Mouse (Mus musculus) MEL (cell line): ENCODE data around the gene Vmn1r53. TPM values are rescaled to one million over a fixed set of nuclear protein-coding genes. Genes with fewer than 3 reads are reported as not detected.
"Not testable (repeated sequence)": the region's sequence is repeated elsewhere in the genome, so short reads cannot be mapped to it uniquely, and the experiment has no call there.

Experiments used
- DNase-seq: peaks from one replicate; pipeline ENCODE4 v3.0.0; 2011; ENCODE audit warnings: low read depth, low spot score
- H3K27ac ChIP-seq: 2 replicates; pipeline ENCODE4 v1.5.1; 2012; ENCODE audit warnings: low read depth, mild to moderate bottlenecking, control low read depth, low read length, moderate library complexity; ENCODE audit not compliant: control insufficient read depth
- H3K27me3 ChIP-seq, 2 experiments: fragments of 150-350 bp in 1 of 2; sonication (generic) in 1 of 2; 2 replicates each; pipeline ENCODE4 v1.6.1; 2012; ENCODE audit warnings: low read length in 2 of 2, mild to moderate bottlenecking in 2 of 2, improper control_type of control experiment in 1 of 2, moderate library complexity in 1 of 2; ENCODE audit not compliant: insufficient read depth in 2 of 2, control insufficient read depth in 1 of 2
- H3K36me3 ChIP-seq, 2 experiments: 2 replicates each; pipeline ENCODE4 v1.6.1; 2012 to 2014; ENCODE audit warnings: low read length in 2 of 2, improper control_type of control experiment in 1 of 2, inconsistent platforms in 1 of 2, mild to moderate bottlenecking in 1 of 2; ENCODE audit not compliant: insufficient read depth in 2 of 2, control insufficient read depth in 1 of 2
- H3K4me1 ChIP-seq, 2 experiments: fragments of 150-350 bp in 1 of 2; sonication (generic) in 1 of 2; 2 replicates each; pipeline ENCODE4 v1.6.1; 2012; ENCODE audit warnings: low read length in 2 of 2, improper control_type of control experiment in 1 of 2, mild to moderate bottlenecking in 1 of 2; ENCODE audit not compliant: insufficient read depth in 2 of 2, control insufficient read depth in 1 of 2
- H3K4me3 ChIP-seq, 2 experiments: fragments of 150-350 bp in 1 of 2; sonication (generic) in 1 of 2; 2 replicates each; pipeline ENCODE4 v1.5.1; 2012; ENCODE audit warnings: low read depth in 2 of 2, low read length in 2 of 2, mild to moderate bottlenecking in 2 of 2, moderate library complexity in 2 of 2, control low read depth in 1 of 2, improper control_type of control experiment in 1 of 2; ENCODE audit not compliant: control insufficient read depth in 1 of 2, insufficient read depth in 1 of 2
- H3K79me2 ChIP-seq: 2 replicates; pipeline ENCODE4 v1.6.1; 2012; ENCODE audit warnings: mild to moderate bottlenecking, low read length, moderate library complexity; ENCODE audit not compliant: control insufficient read depth, poor library complexity, insufficient read depth
- H3K9ac ChIP-seq: 2 replicates; pipeline ENCODE4 v1.6.1; 2012; ENCODE audit warnings: low read depth, mild to moderate bottlenecking, control low read depth, low read length, moderate library complexity; ENCODE audit not compliant: control insufficient read depth, poor library complexity, severe bottlenecking
- H3K9me3 ChIP-seq: fragments of 150-350 bp; sonication (generic); replicated peaks from 2 replicates; pipeline ENCODE4 v1.6.1; 2012; ENCODE audit warnings: mild to moderate bottlenecking, low read length, improper control_type of control experiment, moderate library complexity; ENCODE audit not compliant: insufficient read depth
- CHD2 ChIP-seq: IDR thresholded peaks from 2 replicates; pipeline ENCODE4 v1.6.1; 2011; ENCODE audit warnings: low read length, improper control_type of control experiment
- E2F4 ChIP-seq: IDR thresholded peaks from 2 replicates; pipeline ENCODE4 v1.6.1; 2011; ENCODE audit warnings: low read depth, low read length, improper control_type of control experiment, borderline replicate concordance
- ELF1 ChIP-seq: IDR thresholded peaks from 2 replicates; pipeline ENCODE4 v1.6.1; 2014; ENCODE audit warnings: low read depth, mild to moderate bottlenecking, inconsistent platforms, low read length, improper control_type of control experiment, moderate library complexity
- ETS1 ChIP-seq: IDR thresholded peaks from 2 replicates; pipeline ENCODE4 v1.6.1; 2012; ENCODE audit warnings: low read depth, mild to moderate bottlenecking, inconsistent platforms, low read length, improper control_type of control experiment, moderate library complexity
- GABPA ChIP-seq: IDR thresholded peaks from 2 replicates; pipeline ENCODE4 v1.6.1; 2012; ENCODE audit warnings: low read depth, mild to moderate bottlenecking, inconsistent platforms, low read length, improper control_type of control experiment, moderate library complexity
- JUND ChIP-seq: IDR thresholded peaks from 2 replicates; pipeline ENCODE4 v1.6.1; 2011; ENCODE audit warnings: low read depth, mild to moderate bottlenecking, improper control_type of control experiment, low read length
- MAX ChIP-seq: IDR thresholded peaks from 2 replicates; pipeline ENCODE4 v1.6.1; 2011; ENCODE audit warnings: low read length, improper control_type of control experiment
- MAZ ChIP-seq: IDR thresholded peaks from 2 replicates; pipeline ENCODE4 v1.6.1; 2012; ENCODE audit warnings: low read depth, mild to moderate bottlenecking, inconsistent platforms, low read length, improper control_type of control experiment
- POLR2AphosphoS5 ChIP-seq: IDR thresholded peaks from 2 replicates; pipeline ENCODE4 v1.6.1; 2012; ENCODE audit warnings: low read depth, borderline replicate concordance, mild to moderate bottlenecking, inconsistent platforms, low read length, moderate library complexity, mixed read lengths
- RCOR1 ChIP-seq: IDR thresholded peaks from 2 replicates; pipeline ENCODE4 v1.6.1; 2012; ENCODE audit warnings: low read depth, mild to moderate bottlenecking, inconsistent platforms, low read length, improper control_type of control experiment
- SIN3A ChIP-seq: IDR thresholded peaks from 2 replicates; pipeline ENCODE4 v1.6.1; 2012; ENCODE audit warnings: low read length, improper control_type of control experiment, inconsistent platforms
- SMC3 ChIP-seq: IDR thresholded peaks from 2 replicates; pipeline ENCODE4 v1.6.1; 2011; ENCODE audit warnings: low read depth, low read length, improper control_type of control experiment
- TAL1 ChIP-seq: IDR thresholded peaks from 2 replicates; pipeline ENCODE4 v1.6.1; 2012; ENCODE audit warnings: mild to moderate bottlenecking, inconsistent platforms, low read length, moderate library complexity, mixed read lengths
- TBP ChIP-seq: IDR thresholded peaks from 2 replicates; pipeline ENCODE4 v1.8.0; 2011; ENCODE audit warnings: low read depth, low read length, improper control_type of control experiment
- UBTF ChIP-seq: IDR thresholded peaks from 2 replicates; pipeline ENCODE4 v1.6.1; 2012; ENCODE audit warnings: low read depth, mild to moderate bottlenecking, inconsistent platforms, low read length, improper control_type of control experiment, moderate library complexity, borderline replicate concordance; ENCODE audit not compliant: insufficient read depth
- USF2 ChIP-seq, 2 experiments: IDR thresholded peaks; 2 replicates each; pipeline ENCODE4 v1.6.1; 2011 to 2012; ENCODE audit warnings: improper control_type of control experiment in 2 of 2, low read length in 2 of 2, borderline replicate concordance in 1 of 2, inconsistent platforms in 1 of 2, low read depth in 1 of 2, mild to moderate bottlenecking in 1 of 2; ENCODE audit not compliant: insufficient read depth in 1 of 2
- ZMIZ1 ChIP-seq: IDR thresholded peaks from 2 replicates; pipeline ENCODE4 v1.6.1; 2012; ENCODE audit warnings: low read depth, mild to moderate bottlenecking, inconsistent platforms, low read length, improper control_type of control experiment, moderate library complexity
- ZNF384 ChIP-seq: IDR thresholded peaks from 2 replicates; pipeline ENCODE4 v1.6.1; 2012; ENCODE audit warnings: low read depth, mild to moderate bottlenecking, inconsistent platforms, low read length, improper control_type of control experiment
- polyA plus RNA-seq, 2 experiments: library from polyadenylated mRNA; stranded (reverse) in 1 of 2; unstranded in 1 of 2; fragments of >175 nt in 1 of 2; fragments of >200 nt in 1 of 2; gene quantifications; 2 replicates each; pipeline versions ENCODE4 v1.2.1 to v1.2.4; 2012; ENCODE audit warnings: low replicate concordance in 2 of 2, low read depth in 1 of 2; ENCODE audit not compliant: insufficient read length in 2 of 2, insufficient read depth in 1 of 2, missing spikeins in 1 of 2
- total RNA-seq: library from RNA; depleted of rRNA; stranded (reverse); fragments of 300-350 nt; gene quantifications from 2 replicates; pipeline ENCODE4 v1.2.3, GENCODE M21; 2012

The Vmn1r53 gene
- total and polyA plus RNA-seq, 3 experiments: not detected

DNA sequence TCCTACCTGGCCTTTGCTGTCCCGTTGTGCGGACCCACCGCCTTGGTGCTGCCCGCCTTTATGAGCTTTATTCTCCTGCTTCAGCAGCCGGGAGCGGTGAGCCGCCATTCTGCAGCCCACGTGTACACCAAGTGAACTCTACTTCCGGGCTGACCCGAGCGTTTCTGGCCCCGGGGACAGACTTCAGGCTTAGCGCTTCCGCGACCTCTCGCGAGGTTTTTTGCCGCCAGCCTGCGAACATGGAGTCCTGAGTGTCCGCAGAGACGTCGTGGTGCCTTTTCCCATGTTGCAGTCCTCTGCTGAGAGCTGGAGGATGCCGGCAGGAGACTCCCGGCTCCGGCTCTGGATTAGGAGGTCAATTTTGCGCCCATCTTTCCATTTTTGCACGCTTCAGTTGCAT lies 8.4 kb upstream of the Vmn1r53 start:
- no peak overlapping the region for H3K9ac ChIP-seq
- no peak for TF ChIP-seq JUND
- TF ChIP-seq RCOR1: no peak
- TF ChIP-seq ZNF384: no peak
- no peak for TF ChIP-seq GABPA
- no peak for TF ChIP-seq UBTF
- TF ChIP-seq ELF1: no peak
- TF ChIP-seq ZMIZ1: no peak
- TF ChIP-seq MAZ: no peak
- no peak for TF ChIP-seq ETS1
- no peak for TF ChIP-seq CHD2
- TF ChIP-seq SIN3A: no peak
- TF ChIP-seq TBP: no peak
- no peak for TF ChIP-seq MAX
- no peak for TF ChIP-seq E2F4
- no peak for TF ChIP-seq POLR2AphosphoS5
- TF ChIP-seq USF2 (IDR thresholded peaks at IDR 0.05; ENCODE audit: borderline replicate concordance in 1 of 2, insufficient read depth in 1 of 2, low read depth in 1 of 2, low read length in 2 of 2): no peak
- TF ChIP-seq SMC3: no peak
- TF ChIP-seq TAL1: no peak
- H3K4me3 ChIP-seq: no peak overlapping the region
- no peaks in the 10 kb centered on the region for H3K79me2 ChIP-seq
- no peaks in the 10 kb centered on the region for H3K4me1 ChIP-seq
- H3K27me3 ChIP-seq: no peaks in the 10 kb centered on the region
- H3K27ac ChIP-seq: no peak overlapping the region
- H3K9me3 ChIP-seq: no peaks in the 10 kb centered on the region
- no peaks in the 10 kb centered on the region for H3K36me3 ChIP-seq
- DNase-seq: no peak

DNA sequence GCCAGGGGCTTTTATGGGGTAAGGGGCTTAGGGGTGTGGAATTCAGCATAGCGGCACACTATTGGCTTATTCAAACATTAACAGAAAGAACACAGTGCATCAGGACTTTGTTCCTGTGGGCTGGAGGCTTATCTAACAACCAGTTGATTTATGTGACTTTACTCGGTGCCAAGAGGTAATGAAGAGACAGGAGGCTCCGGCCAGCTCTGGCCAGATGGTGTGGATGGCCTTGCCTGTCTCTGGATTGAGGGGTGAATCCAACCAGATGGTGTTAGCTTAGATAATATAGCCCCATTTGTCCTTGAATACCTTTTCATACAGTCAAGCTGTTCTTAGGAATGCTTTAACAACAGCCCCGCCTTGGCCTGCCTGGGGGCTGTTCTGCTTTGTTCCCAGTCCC lies 7.9 kb upstream of the Vmn1r53 start:
- not testable (repeated sequence) for H3K4me1 ChIP-seq, H3K27ac ChIP-seq, DNase-seq, H3K4me3 ChIP-seq, H3K79me2 ChIP-seq, H3K27me3 ChIP-seq, H3K9ac ChIP-seq, H3K36me3 ChIP-seq, H3K9me3 ChIP-seq

DNA sequence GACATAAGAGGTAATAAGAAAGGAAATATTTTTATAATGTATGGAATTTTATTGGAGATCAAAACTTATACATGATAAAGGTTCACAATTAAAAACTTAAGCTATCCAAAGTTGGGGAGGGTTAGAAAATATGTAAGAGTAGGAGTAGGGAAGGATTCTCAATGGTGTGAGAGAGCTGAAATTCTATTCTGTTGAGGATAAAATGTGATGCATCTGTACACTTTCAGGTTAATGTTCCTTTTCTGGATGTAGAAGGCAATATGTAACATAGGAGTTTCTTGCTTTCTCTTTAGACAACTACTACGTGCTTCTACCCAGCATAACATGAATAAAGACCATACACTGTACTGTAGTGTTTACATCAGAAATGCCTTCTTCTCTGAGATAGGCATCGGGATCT lies 21.7 kb downstream of the Vmn1r53 start, which contains the start of gene V1ra8:
Gene V1ra8 (plus strand): TSS at position 301 of the 400 bp plus-strand sequence.
- not testable (repeated sequence) for H3K27ac ChIP-seq, H3K9me3 ChIP-seq, H3K36me3 ChIP-seq, H3K9ac ChIP-seq, H3K79me2 ChIP-seq, DNase-seq, H3K4me1 ChIP-seq, H3K27me3 ChIP-seq, H3K4me3 ChIP-seq
